Mouse (Mus musculus) heart, adult 2 months (tissue): ENCODE measurements around the gene Ccm2. TPM values are rescaled to one million over a fixed set of nuclear protein-coding genes. Genes with fewer than 3 reads are reported as not detected.
A peak's percentile ranks its signal among the peaks of the same experiment; 100 is the strongest.

Experiments
- DNase-seq, 2 experiments: peaks; one replicate each; pipeline ENCODE4 v3.0.0; 2021
- H3K27ac ChIP-seq: fragments of 200-600 bp; 2 replicates; pipeline ENCODE4 v1.8.1; 2022
- H3K27me3 ChIP-seq: fragments of 200-500 bp; 2 replicates; pipeline ENCODE4 v1.6.1; 2012; ENCODE audit warnings: mild to moderate bottlenecking, low read length, inconsistent platforms, mixed read lengths; ENCODE audit not compliant: control insufficient read depth, insufficient read depth
- H3K36me3 ChIP-seq: fragments of 200-500 bp; 2 replicates; pipeline ENCODE4 v1.6.1; 2012; ENCODE audit warnings: low read length, inconsistent platforms; ENCODE audit not compliant: control insufficient read depth, insufficient read depth
- H3K4me1 ChIP-seq: fragments of 200-500 bp; 2 replicates; pipeline ENCODE4 v1.6.1; 2011; ENCODE audit warnings: low read length; ENCODE audit not compliant: control insufficient read depth, insufficient read depth
- H3K4me3 ChIP-seq: fragments of 200-600 bp; 2 replicates; pipeline ENCODE4 v1.8.1; 2022
- H3K79me2 ChIP-seq: fragments of 200-500 bp; replicated peaks from 2 replicates; pipeline ENCODE4 v1.6.1; 2012; ENCODE audit warnings: mild to moderate bottlenecking, inconsistent platforms, low read length, moderate library complexity, mixed read lengths; ENCODE audit not compliant: control insufficient read depth, insufficient read depth
- H3K9ac ChIP-seq: fragments of 200-500 bp; 2 replicates; pipeline ENCODE4 v1.6.1; 2012; ENCODE audit warnings: low read depth, mild to moderate bottlenecking, control low read depth, inconsistent platforms, low read length, mixed read lengths
- CTCF ChIP-seq: fragments of 200-600 bp; IDR thresholded peaks from 2 replicates; pipeline ENCODE4 v1.8.1; 2022; ENCODE audit warnings: antibody characterized with exemption, mild to moderate bottlenecking, moderate library complexity
- EP300 ChIP-seq: fragments of 200-500 bp; IDR thresholded peaks from 2 replicates; pipeline ENCODE4 v1.6.1; 2011; ENCODE audit warnings: low read depth, low read length, control low read depth; ENCODE audit not compliant: insufficient read depth
- POLR2A ChIP-seq: fragments of 200-500 bp; IDR thresholded peaks from 2 replicates; pipeline ENCODE4 v1.6.1; 2011; ENCODE audit warnings: mild to moderate bottlenecking, low read depth, low read length, control low read depth; ENCODE audit not compliant: insufficient read depth
- WGBS: fragments of 180-500 bp; shearing (Covaris S2); methylation state at CpG from one replicate; pipeline ENCODE4 v1.1.7; 2018; 5-methylcytosine and 5-hydroxymethylcytosine counted together
- intact Hi-C: fragments of 180-260 bp; cut with DNase I; formaldehyde crosslinking; loops from one replicate; pipeline ENCODE4 v1.15.1; 2025
- polyA plus RNA-seq: library from polyadenylated mRNA; depleted of rRNA; stranded (reverse); fragments of >200 nt; gene quantifications from 2 replicates; pipeline ENCODE4 v1.2.3, GENCODE M21; 2012
- total RNA-seq, 2 experiments: library from RNA; stranded (reverse); gene quantifications; 2 replicates each; pipeline ENCODE4 v1.2.3; 2021

Ccm2 gene
- total and polyA plus RNA-seq, 3 experiments = 25.6 to 54.1 (median 28.5) TPM

DNA sequence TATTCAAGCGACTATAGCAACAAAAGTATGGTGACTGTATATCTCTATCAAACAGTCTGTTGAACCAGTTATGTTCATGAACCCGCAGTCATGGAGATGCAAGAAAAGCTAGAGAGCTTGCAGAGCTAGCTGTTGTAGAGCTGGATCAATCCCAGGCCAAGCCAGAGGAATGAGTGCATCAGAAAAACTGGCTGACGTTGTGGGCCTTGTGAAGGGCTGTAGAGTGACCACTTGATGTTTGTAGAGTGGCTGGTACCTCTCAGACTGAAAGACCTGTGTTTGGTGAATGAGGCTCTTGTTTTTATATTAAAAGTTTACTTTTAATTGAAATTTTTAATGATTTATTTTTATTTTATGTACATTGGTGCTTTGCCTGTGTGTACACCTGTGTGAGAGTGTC is 3.5 kb downstream of the Ccm2 start:
- TF ChIP-seq POLR2A (no peak), EP300 (no peak), CTCF (no peak)
- H3K79me2 ChIP-seq = no peaks in the 10 kb centered on the region; the same call in none of the 2 replicates
- peaks cover 2% of the 10 kb centered on the region; the same call in 1 of the 2 replicates for H3K36me3 ChIP-seq
- intact Hi-C loops = no loop called here
- 79% methylated on average over 3 of the region's 3 CpGs for WGBS
- no peak overlapping the region for H3K9ac ChIP-seq
- peaks cover 2% of the 10 kb centered on the region for H3K4me1 ChIP-seq
- no peak overlapping the region for H3K27ac ChIP-seq
- DNase-seq = no peak
- H3K4me3 ChIP-seq = no peak overlapping the region
- H3K27me3 ChIP-seq = no peaks in the 10 kb centered on the region

DNA sequence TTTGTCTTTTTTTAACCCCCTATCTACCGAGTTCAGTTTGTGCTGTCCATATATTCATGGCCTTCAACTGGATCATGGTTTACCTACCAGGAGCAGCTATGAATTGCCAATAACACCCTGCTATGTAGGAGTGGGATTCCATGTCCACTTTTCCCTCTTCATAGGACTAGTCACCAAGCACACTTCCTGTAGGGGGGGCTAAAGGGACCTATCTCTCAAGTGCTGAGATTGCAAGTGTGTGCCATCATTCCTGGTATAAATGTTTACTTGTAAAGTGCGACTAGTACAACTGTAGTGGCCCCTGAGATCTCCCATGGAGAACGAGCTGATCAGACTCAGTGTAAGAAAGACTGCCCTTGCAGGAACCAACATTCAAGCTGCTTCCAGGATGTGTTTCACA is 11.5 kb downstream of the Ccm2 start:
- Histone ChIP-seq H3K79me2 (peaks cover 2% of the 10 kb centered on the region), H3K27ac (no peak overlapping the region), H3K4me1 (peaks cover 7% of the 10 kb centered on the region), H3K9ac (no peak overlapping the region), H3K27me3 (no peaks in the 10 kb centered on the region), H3K36me3 (no peaks in the 10 kb centered on the region; the same call in 1 of the 2 replicates), H3K4me3 (no peak overlapping the region)
- 0 out of 2 replicates have a peak, but pooled peaks have one; percentile 11 for TF ChIP-seq CTCF
- no peak for TF ChIP-seq POLR2A
- intact Hi-C loops = no loop called here
- no peak for DNase-seq
- 75% methylated on average over 3 of the region's 3 CpGs for WGBS

DNA sequence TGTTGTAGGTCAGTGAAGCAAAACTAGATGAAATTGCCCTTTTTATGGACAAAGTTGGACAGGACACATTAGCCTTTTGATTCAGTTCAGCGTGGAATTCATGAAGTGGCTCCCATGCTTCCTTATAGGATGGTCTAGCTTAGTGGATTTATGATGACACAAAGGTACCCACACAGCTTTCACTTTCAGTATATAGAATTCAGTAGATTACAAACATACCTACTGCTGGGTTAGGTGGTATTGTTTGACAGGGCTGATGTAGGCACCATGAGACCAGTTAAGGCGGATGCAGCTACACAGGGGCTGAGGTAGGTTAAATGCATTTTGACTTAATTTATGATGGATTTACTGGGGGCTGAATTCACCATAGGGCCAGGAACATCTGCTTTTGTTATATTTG is 13.3 kb downstream of the Ccm2 start:
- Histone ChIP-seq H3K4me3 (no peak overlapping the region), H3K79me2 (peaks cover 6% of the 10 kb centered on the region), H3K27ac (peak overlapping the region; percentile 38; the same call in 1 of the 2 replicates), H3K9ac (no peak overlapping the region), H3K4me1 (peaks cover 7% of the 10 kb centered on the region), H3K27me3 (no peaks in the 10 kb centered on the region), H3K36me3 (peaks cover 4% of the 10 kb centered on the region; the same call in 1 of the 2 replicates)
- no peak for DNase-seq
- intact Hi-C loops = no loop called here
- 90% methylated on average over 2 of the region's 2 CpGs for WGBS
- TF ChIP-seq EP300 (no peak), CTCF (no peak), POLR2A (no peak)

DNA sequence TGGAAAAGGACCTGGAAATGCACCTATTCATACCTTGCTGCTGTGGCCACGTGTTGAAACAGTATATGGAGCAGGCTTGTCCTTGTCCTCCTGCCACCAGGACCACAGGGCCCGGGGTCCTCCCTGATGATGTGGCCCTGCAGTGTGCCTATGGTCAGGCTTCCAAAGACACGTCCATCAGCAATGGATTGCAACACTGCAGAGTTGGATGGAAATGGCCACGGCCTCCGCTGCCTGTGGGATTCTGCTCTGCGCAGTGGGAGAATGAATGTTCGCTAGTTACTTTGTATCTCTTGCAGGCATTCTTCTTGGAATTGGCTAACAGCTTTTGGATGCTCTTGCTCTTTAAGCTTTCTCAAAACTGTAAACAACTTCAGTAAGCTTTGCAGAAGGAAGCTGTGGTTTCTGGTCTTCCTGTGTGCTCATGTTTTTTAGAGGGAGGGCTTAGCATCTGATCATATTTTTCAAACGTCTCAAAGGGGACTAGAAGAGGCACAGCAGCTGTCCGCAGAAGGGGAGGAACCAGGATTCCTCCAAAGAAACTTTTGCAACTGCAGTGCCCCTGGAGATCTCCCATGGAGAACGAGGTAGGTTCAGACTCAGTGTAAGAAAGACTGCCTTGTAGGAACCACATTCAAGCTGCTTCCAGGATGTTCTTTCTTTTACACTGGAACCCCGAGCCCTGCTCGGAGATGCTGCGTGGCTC is 14.1 kb downstream of the Ccm2 start:
- TF ChIP-seq CTCF (no peak), POLR2A (peak; percentile 50; the same call in 1 of the 2 replicates)
- Histone ChIP-seq H3K27ac (peak overlapping the region; percentile 50), H3K36me3 (peaks cover 4% of the 10 kb centered on the region; the same call in 1 of the 2 replicates), H3K4me1 (peaks cover 7% of the 10 kb centered on the region), H3K4me3 (no peak overlapping the region), H3K27me3 (no peaks in the 10 kb centered on the region), H3K79me2 (peaks cover 6% of the 10 kb centered on the region), H3K9ac (0 out of 2 replicates have a peak overlapping the region, but pooled peaks have one; percentile 16)
- intact Hi-C loops = no loop called here
- WGBS = 62% methylated on average over 13 of the region's 13 CpGs
- peak; percentile 61 to 62 for DNase-seq

DNA sequence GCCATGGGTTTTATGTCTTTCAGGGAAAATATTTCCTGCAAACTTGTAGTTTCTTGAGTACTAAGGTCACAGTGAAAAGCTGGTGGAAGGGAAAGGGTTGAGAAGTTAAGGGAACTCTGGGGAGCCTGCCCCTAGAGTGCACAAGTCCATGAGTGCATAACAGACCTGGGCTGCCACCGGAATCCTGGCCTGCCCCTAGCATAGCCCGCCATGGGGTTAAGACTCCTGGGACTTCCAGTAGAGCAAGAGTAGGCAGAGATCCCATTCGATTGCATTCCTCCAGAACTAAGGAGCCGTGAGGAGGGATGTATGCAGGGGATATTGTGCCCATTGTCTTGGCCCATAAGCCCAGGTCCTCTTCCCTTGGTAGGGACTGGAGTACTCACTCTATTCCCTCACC is 14.8 kb downstream of the Ccm2 start:
- H3K9ac ChIP-seq = no peak overlapping the region
- intact Hi-C loops = no loop called here
- peaks cover 7% of the 10 kb centered on the region for H3K4me1 ChIP-seq
- H3K36me3 ChIP-seq = peaks cover 4% of the 10 kb centered on the region; the same call in 1 of the 2 replicates
- WGBS = 64% methylated on average over 4 of the region's 4 CpGs
- TF ChIP-seq EP300 = no peak
- TF ChIP-seq CTCF = no peak
- no peak for TF ChIP-seq POLR2A
- no peaks in the 10 kb centered on the region for H3K27me3 ChIP-seq
- H3K4me3 ChIP-seq = no peak overlapping the region; the same call in 1 of the 2 replicates
- H3K79me2 ChIP-seq = peaks cover 6% of the 10 kb centered on the region
- no peak for DNase-seq
- H3K27ac ChIP-seq = peak overlapping the region; percentile 50

DNA sequence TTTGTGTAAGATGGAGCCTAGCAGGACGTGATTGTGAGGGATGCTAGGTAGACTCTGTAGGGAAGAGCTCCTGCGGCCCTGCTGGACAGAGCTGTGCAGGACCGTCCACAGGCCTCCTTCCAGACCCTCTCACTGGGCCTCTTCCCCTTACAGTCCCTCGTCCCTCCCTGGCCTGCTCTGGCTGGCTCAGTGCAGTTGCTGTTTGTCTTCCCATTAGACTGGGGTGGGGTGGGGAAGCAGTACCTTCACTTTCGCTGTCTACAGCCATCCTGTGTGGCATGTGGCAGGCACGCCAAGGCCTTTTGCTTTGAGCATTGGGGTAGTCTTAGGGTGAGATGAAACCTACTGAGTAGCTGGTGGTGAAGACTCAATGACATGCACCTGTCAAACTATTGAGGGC is 15.7 kb downstream of the Ccm2 start:
- 82% methylated on average over 6 of the region's 6 CpGs for WGBS

More for the DNA sequence above, 15.7 kb downstream of the Ccm2 start:
- no peak overlapping the region; the same call in 1 of the 2 replicates for H3K27ac ChIP-seq
- H3K27me3 ChIP-seq = no peaks in the 10 kb centered on the region
- H3K79me2 ChIP-seq = peaks cover 4% of the 10 kb centered on the region
- no peak for TF ChIP-seq EP300
- no peak overlapping the region for H3K4me3 ChIP-seq
- H3K9ac ChIP-seq = no peak overlapping the region
- H3K4me1 ChIP-seq = peaks cover 7% of the 10 kb centered on the region
- peak in 1 of 2 experiments; percentile 26 for DNase-seq
- intact Hi-C loops = no loop called here
- peaks cover 4% of the 10 kb centered on the region; the same call in 1 of the 2 replicates for H3K36me3 ChIP-seq
